Mouse (Mus musculus) spleen, adult 2 months (tissue): Measurements from ENCODE around the gene Iqck.

Source experiments
- CTCF ChIP-seq: fragments of 200-500 bp; IDR thresholded peaks from 2 replicates; pipeline ENCODE4 v1.5.1; 2011; ENCODE audit warnings: mild to moderate bottlenecking, inconsistent platforms; ENCODE audit not compliant: insufficient read depth, insufficient read length, insufficient replicate concordance; ENCODE audit errors: extremely low read depth
- POLR2A ChIP-seq: fragments of 200-500 bp; IDR thresholded peaks from 2 replicates; pipeline ENCODE4 v1.6.1; 2011; ENCODE audit warnings: low read depth, low read length, inconsistent platforms

- TF ChIP-seq CTCF (no peak), POLR2A (no peak)
Observed at GRCm38 (mm10) chr7:118929601-118930311, 74.2 kb downstream of the Iqck start.
